Mouse (Mus musculus) liver, embryonic 11.5 days (tissue): ENCODE results near the gene Hist1h3i. TPM values are rescaled to one million over a fixed set of nuclear protein-coding genes. Genes with fewer than 3 reads are reported as not detected.
"Not testable (repeated sequence)": the region's sequence is repeated elsewhere in the genome, so short reads cannot be mapped to it uniquely, and the experiment has no call there.

Experiments used
- ATAC-seq: fragments of 200-750 bp; cut with Nextera tagmentation; replicated peaks from 2 replicates; pipeline ENCODE4 v1.8.0; 2017; ENCODE audit warnings: moderate number of reproducible peaks, mild to moderate bottlenecking, moderate TSS enrichment, moderate library complexity; ENCODE audit not compliant: low FRiP score
- DNase-seq: peaks from one replicate; pipeline ENCODE4 v3.0.0-alpha.2; 2017; ENCODE audit warnings: low spot score
- H3K27ac ChIP-seq: fragments of 300-500 bp; sonication (generic); 2 replicates; pipeline ENCODE4 v1.5.1; 2014; ENCODE audit warnings: mild to moderate bottlenecking, low read depth, low read length, control low read depth
- H3K27me3 ChIP-seq: fragments of 300-500 bp; sonication (generic); replicated peaks from 2 replicates; pipeline ENCODE4 v1.6.1; 2014; ENCODE audit warnings: low read length, mixed read lengths; ENCODE audit not compliant: control insufficient read depth, insufficient read depth
- H3K36me3 ChIP-seq: fragments of 300-500 bp; sonication (generic); 2 replicates; pipeline ENCODE4 v1.6.1; 2014; ENCODE audit warnings: mild to moderate bottlenecking, low read length, moderate library complexity, mixed read lengths; ENCODE audit not compliant: control insufficient read depth, insufficient read depth
- H3K4me1 ChIP-seq: fragments of 300-500 bp; sonication (generic); replicated peaks from 2 replicates; pipeline ENCODE4 v1.6.1; 2014; ENCODE audit warnings: low read length, mixed read lengths; ENCODE audit not compliant: control insufficient read depth, insufficient read depth
- H3K4me2 ChIP-seq: fragments of 300-500 bp; sonication (generic); 2 replicates; pipeline ENCODE4 v1.6.1; 2014; ENCODE audit warnings: mild to moderate bottlenecking, control low read depth, moderate library complexity
- H3K4me3 ChIP-seq: fragments of 300-500 bp; sonication (generic); 2 replicates; pipeline ENCODE4 v1.5.1; 2014; ENCODE audit warnings: low read depth, low read length, control low read depth
- H3K9ac ChIP-seq: fragments of 300-500 bp; sonication (generic); 2 replicates; pipeline ENCODE4 v1.6.1; 2014; ENCODE audit warnings: low read depth, low read length, control low read depth
- H3K9me3 ChIP-seq: fragments of 300-500 bp; sonication (generic); 2 replicates; pipeline ENCODE4 v1.6.1; 2016; ENCODE audit warnings: low read length, inconsistent platforms, mixed read lengths; ENCODE audit not compliant: control insufficient read depth
- WGBS: fragments of 180-500 bp; shearing (Covaris S2); extraction: QIAGEN DNeasy Blood & Tissue Kit; methylation state at CpG from one replicate; pipeline ENCODE4 v1.1.7; 2014; 5-methylcytosine and 5-hydroxymethylcytosine counted together
- polyA plus RNA-seq: library from polyadenylated mRNA; unstranded; fragments of >200 nt; fragmentation: Nextera tagmentation; extraction: Ambion mirVana; gene quantifications from 2 replicates; pipeline ENCODE4 v1.2.1, GENCODE M21; 2014

Gene Hist1h3i
- polyA plus RNA-seq, result 194 and 232 TPM in 2 replicates

DNA sequence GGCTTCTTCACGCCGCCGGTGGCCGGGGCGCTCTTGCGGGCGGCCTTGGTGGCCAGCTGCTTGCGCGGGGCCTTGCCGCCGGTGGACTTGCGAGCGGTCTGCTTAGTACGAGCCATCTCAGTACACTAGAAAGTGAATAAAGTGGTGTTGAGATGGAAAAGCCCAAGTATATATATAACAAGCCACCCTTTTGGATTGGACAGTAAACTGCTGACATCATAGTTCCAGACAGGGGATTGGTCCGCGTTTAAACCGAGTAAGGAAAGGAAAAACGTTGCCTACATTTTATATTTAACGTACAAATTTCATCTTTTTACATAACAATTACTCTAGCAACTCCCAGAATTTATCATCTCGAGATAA, at the start of gene Hist1h3i:
TSS of gene Hist1h3i (minus strand) at position 116 of the 363 bp plus-strand sequence.
- Histone ChIP-seq H3K4me2 (peak within 1 kb of the TSS; percentile 79), H3K9ac (peak within 1 kb of the TSS; percentile 79), H3K36me3 (no peaks in the 10 kb centered on the region), H3K4me3 (peak within 1 kb of the TSS; percentile 44), H3K27me3 (no peaks in the 10 kb centered on the region), H3K9me3 (no peaks in the 10 kb centered on the region), H3K4me1 (peaks cover 19% of the 10 kb centered on the region), H3K27ac (peak within 1 kb of the TSS; percentile 98)
- DNase-seq (peak; percentile 53), ATAC-seq (peak; percentile 49)
- under 1% methylated on average over 13 of the region's 20 CpGs for WGBS

GRCm38 (mm10) chr13:21831418-21832394, 48.5 kb upstream of the Hist1h3i start, which contains the start of gene Hist1h4n:
Gene Hist1h4n (minus strand): TSS chr13:21832196.
- peak; percentile 80 for ATAC-seq
- not testable (repeated sequence) for H3K4me1 ChIP-seq, H3K4me3 ChIP-seq, H3K9me3 ChIP-seq, H3K27me3 ChIP-seq, H3K9ac ChIP-seq, H3K36me3 ChIP-seq, H3K4me2 ChIP-seq, DNase-seq
- H3K27ac ChIP-seq, result peak within 1 kb of the TSS; percentile 70; the same call in 1 of the 2 replicates
- WGBS, result 0% methylated on average over 24 of the region's 58 CpGs

GRCm38 (mm10) chr13:21830344-21830743, 47.2 kb upstream of the Hist1h3i start:
- Histone ChIP-seq H3K4me2 (peak overlapping the region; percentile 26), H3K27me3 (no peaks in the 10 kb centered on the region), H3K4me3 (0 out of 2 replicates have a peak overlapping the region, but pooled peaks have one; percentile 14), H3K9ac (no peak overlapping the region), H3K4me1 (no peaks in the 10 kb centered on the region), H3K36me3 (no peaks in the 10 kb centered on the region), H3K27ac (peak overlapping the region; percentile 57), H3K9me3 (no peaks in the 10 kb centered on the region)
- DNase-seq (peak; percentile 34), ATAC-seq (no peak)
- WGBS, result 79% methylated on average over 10 of the region's 10 CpGs

GRCm38 (mm10) chr13:21828511-21828910, 45.3 kb upstream of the Hist1h3i start:
- H3K27ac ChIP-seq, result no peak overlapping the region
- DNase-seq, result no peak
- no peak overlapping the region for H3K4me3 ChIP-seq
- no peak overlapping the region for H3K9ac ChIP-seq
- no peak for ATAC-seq
- no peaks in the 10 kb centered on the region for H3K4me1 ChIP-seq
- 73% methylated on average over 3 of the region's 3 CpGs for WGBS
- H3K27me3 ChIP-seq, result no peaks in the 10 kb centered on the region
- no peaks in the 10 kb centered on the region for H3K9me3 ChIP-seq
- H3K36me3 ChIP-seq, result no peaks in the 10 kb centered on the region
- no peak overlapping the region for H3K4me2 ChIP-seq

GRCm38 (mm10) chr13:21820082-21820890, 37.1 kb upstream of the Hist1h3i start:
- not testable (repeated sequence) for H3K4me2 ChIP-seq, H3K27me3 ChIP-seq, H3K4me3 ChIP-seq, H3K9ac ChIP-seq, H3K36me3 ChIP-seq, H3K27ac ChIP-seq, H3K4me1 ChIP-seq, H3K9me3 ChIP-seq, DNase-seq
- WGBS, result 79% methylated on average over 6 of the region's 16 CpGs
- peak; percentile 49 for ATAC-seq

DNA sequence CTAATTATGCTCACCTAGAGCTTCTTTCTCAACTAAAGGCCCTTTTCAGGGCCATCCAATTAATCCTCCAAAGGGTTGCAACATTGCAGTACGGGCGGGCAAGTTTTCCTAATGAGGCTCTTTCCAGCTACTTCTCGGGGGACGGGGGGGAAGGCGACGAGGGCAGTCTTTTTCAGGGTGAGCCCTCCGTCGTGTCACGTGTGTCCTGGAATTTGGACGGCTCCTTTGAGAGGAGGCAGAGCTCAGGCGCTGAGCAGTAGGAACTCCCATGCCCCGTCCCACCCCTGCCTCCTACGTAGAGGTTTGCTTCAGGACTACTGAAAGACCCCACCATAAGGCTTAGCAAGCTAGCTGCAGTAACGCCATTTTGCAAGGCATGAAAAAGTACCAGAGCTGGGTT, 28.9 kb upstream of the Hist1h3i start:
- peak overlapping the region; percentile 74 for H3K27ac ChIP-seq
- not testable (repeated sequence) for H3K36me3 ChIP-seq, H3K9me3 ChIP-seq, DNase-seq, H3K4me1 ChIP-seq, H3K27me3 ChIP-seq, H3K9ac ChIP-seq, H3K4me3 ChIP-seq
- under 1% methylated on average over 12 of the region's 14 CpGs for WGBS
- ATAC-seq, result peak; percentile 70
- peak overlapping the region; percentile 38; the same call in 1 of the 2 replicates for H3K4me2 ChIP-seq

DNA sequence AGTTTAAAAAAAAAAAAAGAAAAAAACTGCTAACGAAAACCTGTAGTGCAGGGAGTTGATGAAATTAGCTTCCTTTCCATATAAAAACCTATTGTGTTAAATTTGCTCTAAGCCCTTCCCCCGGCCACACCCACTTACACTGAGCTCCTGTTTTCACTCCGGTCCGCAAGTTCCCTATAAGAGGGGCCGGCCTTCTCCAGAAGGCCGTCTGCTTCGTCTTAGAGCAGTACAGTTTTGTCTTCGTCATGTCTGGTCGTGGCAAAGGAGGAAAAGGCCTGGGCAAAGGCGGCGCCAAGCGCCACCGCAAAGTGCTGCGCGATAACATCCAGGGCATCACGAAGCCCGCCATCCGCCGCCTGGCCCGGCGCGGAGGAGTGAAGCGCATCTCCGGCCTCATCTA, 28.4 kb upstream of the Hist1h3i start, which contains the start of gene Hist1h4m:
TSS of gene Hist1h4m (plus strand) at position 208 of the 400 bp plus-strand sequence.
- not testable (repeated sequence) for H3K9me3 ChIP-seq, H3K4me1 ChIP-seq, H3K36me3 ChIP-seq, DNase-seq, H3K4me3 ChIP-seq, H3K9ac ChIP-seq, H3K27me3 ChIP-seq
- no CpG with 5 or more reads among the region's 24 CpGs for WGBS
- Histone ChIP-seq H3K27ac (peak within 1 kb of the TSS; percentile 74), H3K4me2 (peak within 1 kb of the TSS; percentile 38; the same call in 1 of the 2 replicates)
- peak; percentile 56 for ATAC-seq

- H3K27ac ChIP-seq, H3K9ac ChIP-seq, DNase-seq, H3K4me1 ChIP-seq, H3K36me3 ChIP-seq, H3K4me2 ChIP-seq, H3K4me3 ChIP-seq, H3K27me3 ChIP-seq, H3K9me3 ChIP-seq: not testable (repeated sequence)
- ATAC-seq, result peak; percentile 35
- WGBS, result no CpG with 5 or more reads among the region's 8 CpGs
Measured at GRCm38 (mm10) chr13:21811074-21811473, 27.9 kb upstream of the Hist1h3i start.
